Mouse (Mus musculus) CH12F3 (cell line): ENCODE measurements around the gene Ergic1.

Source experiments
- in situ Hi-C: fragments of 300-500 bp; cut with MboI; formaldehyde crosslinking; loops from 2 replicates; pipeline ENCODE4 v1.14.3; 2020; ENCODE audit warnings: low sequenced_read_pairs

Gene Ergic1

GRCm38 (mm10) chr17:26596168-26596658, 34.9 kb downstream of the Ergic1 start:
- in situ Hi-C loops, result no loop called here

- in situ Hi-C loops, result no loop called here
Measured at GRCm38 (mm10) chr17:26596856-26597481, 35.7 kb downstream of the Ergic1 start.

GRCm38 (mm10) chr17:26598845-26599244, 37.6 kb downstream of the Ergic1 start:
- in situ Hi-C loops, result no loop called here

- in situ Hi-C loops, result no loop called here
Measured at GRCm38 (mm10) chr17:26600913-26601447, 39.7 kb downstream of the Ergic1 start.

GRCm38 (mm10) chr17:26601514-26601913, 40.2 kb downstream of the Ergic1 start:
- in situ Hi-C loops, result no loop called here

- in situ Hi-C loops, result no loop called here
Measured at GRCm38 (mm10) chr17:26601926-26602325, 40.6 kb downstream of the Ergic1 start.

GRCm38 (mm10) chr17:26602371-26602885, 41.1 kb downstream of the Ergic1 start:
- in situ Hi-C loops, result no loop called here

- in situ Hi-C loops, result no loop called here
Measured at GRCm38 (mm10) chr17:26603311-26603710, 42.0 kb downstream of the Ergic1 start.

GRCm38 (mm10) chr17:26605636-26606035, 44.3 kb downstream of the Ergic1 start:
- in situ Hi-C loops, result no loop called here

GRCm38 (mm10) chr17:26606516-26606915, 45.2 kb downstream of the Ergic1 start:
- in situ Hi-C loops, result no loop called here

- in situ Hi-C loops, result no loop called here
Measured at GRCm38 (mm10) chr17:26608348-26608747, 47.1 kb downstream of the Ergic1 start.

- in situ Hi-C loops, result no loop called here
Measured at GRCm38 (mm10) chr17:26608877-26609276, 47.6 kb downstream of the Ergic1 start.

GRCm38 (mm10) chr17:26609820-26610219, 48.5 kb downstream of the Ergic1 start:
- in situ Hi-C loops, result no loop called here

GRCm38 (mm10) chr17:26611328-26611727, 50.0 kb downstream of the Ergic1 start:
- in situ Hi-C loops, result no loop called here

- in situ Hi-C loops, result no loop called here
Measured at GRCm38 (mm10) chr17:26611918-26612317, 50.6 kb downstream of the Ergic1 start.

- in situ Hi-C loops, result no loop called here
Measured at GRCm38 (mm10) chr17:26614286-26614685, 53.0 kb downstream of the Ergic1 start.

- in situ Hi-C loops, result no loop called here
Measured at GRCm38 (mm10) chr17:26614708-26615486, 53.6 kb downstream of the Ergic1 start.

- in situ Hi-C loops, result no loop called here
Measured at GRCm38 (mm10) chr17:26616696-26617095, 55.4 kb downstream of the Ergic1 start.

GRCm38 (mm10) chr17:26618498-26618897, 57.2 kb downstream of the Ergic1 start:
- in situ Hi-C loops, result no loop called here

- in situ Hi-C loops, result no loop called here
Measured at GRCm38 (mm10) chr17:26619577-26619976, 58.3 kb downstream of the Ergic1 start.

- in situ Hi-C loops, result no loop called here
Measured at GRCm38 (mm10) chr17:26620292-26620691, 59.0 kb downstream of the Ergic1 start.
